Mouse (Mus musculus) hindbrain, embryonic 14.5 days (tissue): ENCODE results near the gene Nrp2. TPM values are rescaled to one million over a fixed set of nuclear protein-coding genes. Genes with fewer than 3 reads are reported as not detected.

Source experiments
- ATAC-seq: fragments of 200-750 bp; cut with Nextera tagmentation; 2 replicates; pipeline ENCODE4 v1.8.0; 2017; ENCODE audit warnings: moderate number of reproducible peaks, mild to moderate bottlenecking, moderate TSS enrichment, moderate library complexity; ENCODE audit not compliant: low FRiP score
- DNase-seq: peaks from one replicate; pipeline ENCODE4 v3.0.0-alpha.2; 2015; ENCODE audit warnings: low spot score
- H3K27ac ChIP-seq: fragments of 300-500 bp; sonication (generic); 2 replicates; pipeline ENCODE4 v1.5.1; 2014; ENCODE audit warnings: mild to moderate bottlenecking, moderate library complexity
- H3K27me3 ChIP-seq: fragments of 300-500 bp; sonication (generic); 2 replicates; pipeline ENCODE4 v1.6.1; 2014; ENCODE audit warnings: mild to moderate bottlenecking, low read length, mixed read lengths; ENCODE audit not compliant: control insufficient read depth, insufficient read depth
- H3K36me3 ChIP-seq: fragments of 300-500 bp; sonication (generic); replicated peaks from 2 replicates; pipeline ENCODE4 v1.6.1; 2014; ENCODE audit not compliant: control insufficient read depth, insufficient read depth
- H3K4me1 ChIP-seq: fragments of 300-500 bp; sonication (generic); replicated peaks from 2 replicates; pipeline ENCODE4 v1.6.1; 2014; ENCODE audit warnings: antibody characterized with exemption, low read length, mixed read lengths; ENCODE audit not compliant: control insufficient read depth, insufficient read depth
- H3K4me2 ChIP-seq: fragments of 300-500 bp; sonication (generic); replicated peaks from 2 replicates; pipeline ENCODE4 v1.6.1; 2014; ENCODE audit warnings: mild to moderate bottlenecking, moderate library complexity
- H3K4me3 ChIP-seq: fragments of 300-500 bp; sonication (generic); replicated peaks from 2 replicates; pipeline ENCODE4 v1.5.1; 2014; ENCODE audit warnings: mild to moderate bottlenecking, low read length
- H3K9ac ChIP-seq: fragments of 300-500 bp; sonication (generic); 2 replicates; pipeline ENCODE4 v1.6.1; 2014
- H3K9me3 ChIP-seq: fragments of 300-500 bp; sonication (generic); 2 replicates; pipeline ENCODE4 v1.6.1; 2016; ENCODE audit warnings: low read length; ENCODE audit not compliant: control insufficient read depth
- WGBS: fragments of 180-500 bp; shearing (Covaris S2); extraction: QIAGEN DNeasy Blood & Tissue Kit; methylation state at CpG from one replicate; pipeline ENCODE4 v1.1.7; 2014; 5-methylcytosine and 5-hydroxymethylcytosine counted together
- polyA plus RNA-seq: library from polyadenylated mRNA; unstranded; fragments of >200 nt; fragmentation: Nextera tagmentation; extraction: Ambion mirVana; gene quantifications from 2 replicates; pipeline ENCODE4 v1.2.1, GENCODE M21; 2014

The Nrp2 gene
- polyA plus RNA-seq, 1 experiment from 2014 or later = 34.5 TPM

- WGBS = 27% methylated on average over 15 of the region's 15 CpGs
- H3K27ac ChIP-seq = peak overlapping the region; percentile 43; the same call in 1 of the 2 replicates
- no peak overlapping the region for H3K4me3 ChIP-seq
- H3K27me3 ChIP-seq = no peaks in the 10 kb centered on the region
- H3K4me1 ChIP-seq = peaks cover 28% of the 10 kb centered on the region
- no peaks in the 10 kb centered on the region for H3K9me3 ChIP-seq
- no peak overlapping the region for H3K9ac ChIP-seq
- ATAC-seq (peak; percentile 66), DNase-seq (peak; percentile 60)
- H3K4me2 ChIP-seq = no peak overlapping the region
- peaks cover 34% of the 10 kb centered on the region for H3K36me3 ChIP-seq
Measured at GRCm38 (mm10) chr1:62751011-62752006, 48.2 kb downstream of the Nrp2 start.

DNA sequence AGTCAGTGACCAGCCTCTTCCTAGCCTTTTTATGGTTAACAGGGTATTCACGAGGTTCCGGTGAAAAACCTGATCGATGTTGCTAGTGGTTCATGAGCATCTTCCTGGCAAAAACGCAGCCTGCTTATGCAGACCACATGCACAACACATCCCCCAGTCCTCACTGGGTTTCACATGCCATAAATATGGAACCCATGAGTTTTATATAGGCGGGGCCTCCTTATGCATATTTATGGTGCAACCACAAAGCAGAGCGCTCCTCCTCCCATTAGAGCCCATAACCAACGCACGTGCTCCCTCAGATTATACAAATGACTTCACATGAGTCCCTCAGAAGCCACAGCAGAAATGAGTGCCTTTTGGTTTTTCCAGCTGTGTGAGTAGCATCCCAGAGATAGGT lies 49.0 kb downstream of the Nrp2 start:
- ATAC-seq = no peak
- no peak overlapping the region for H3K4me2 ChIP-seq
- H3K4me1 ChIP-seq = peaks cover 28% of the 10 kb centered on the region
- no peak overlapping the region for H3K9ac ChIP-seq
- H3K27me3 ChIP-seq = no peaks in the 10 kb centered on the region
- peak overlapping the region; percentile 43; the same call in 1 of the 2 replicates for H3K27ac ChIP-seq
- H3K4me3 ChIP-seq = no peak overlapping the region
- H3K9me3 ChIP-seq = no peaks in the 10 kb centered on the region
- H3K36me3 ChIP-seq = peaks cover 27% of the 10 kb centered on the region
- 47% methylated on average over 8 of the region's 8 CpGs for WGBS
- no peak for DNase-seq

DNA sequence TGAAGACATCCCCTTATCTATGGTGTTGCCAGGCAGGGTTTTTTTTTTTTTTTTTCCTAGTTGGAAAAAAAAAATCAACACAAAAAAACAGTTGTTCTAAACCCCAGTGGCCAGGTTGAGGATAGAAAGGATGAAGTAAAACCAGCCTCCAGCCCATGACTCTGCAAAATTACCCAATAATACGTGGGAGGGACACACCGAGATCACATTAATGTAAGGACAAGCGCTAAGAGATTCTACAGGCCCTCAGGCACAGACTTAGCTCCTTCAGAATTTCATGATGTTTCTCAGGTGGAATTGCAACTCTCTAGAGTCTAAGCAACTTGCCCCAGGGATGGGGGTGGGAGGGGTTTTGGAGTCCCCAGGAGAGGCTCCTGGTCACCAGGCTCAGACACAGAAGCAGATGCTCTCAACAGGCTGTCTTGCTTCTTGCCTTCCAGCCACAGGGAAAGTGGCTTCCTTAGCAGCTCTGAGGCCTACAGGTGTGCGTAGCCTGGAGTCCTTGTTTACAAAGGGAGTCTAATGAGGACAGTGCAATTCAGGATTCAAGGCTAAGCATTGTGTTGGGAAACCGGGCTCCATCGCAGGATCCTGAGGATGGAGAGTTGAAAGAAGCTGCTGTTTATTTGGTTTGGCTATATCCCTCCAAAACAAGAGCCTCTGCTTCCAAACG lies 49.7 kb downstream of the Nrp2 start:
- no peak for DNase-seq
- no peak overlapping the region for H3K4me2 ChIP-seq
- H3K27me3 ChIP-seq = no peaks in the 10 kb centered on the region
- H3K9me3 ChIP-seq = no peaks in the 10 kb centered on the region
- H3K9ac ChIP-seq = no peak overlapping the region
- WGBS = 71% methylated on average over 7 of the region's 7 CpGs
- H3K36me3 ChIP-seq = peaks cover 19% of the 10 kb centered on the region
- no peak for ATAC-seq
- peaks cover 28% of the 10 kb centered on the region for H3K4me1 ChIP-seq
- no peak overlapping the region for H3K4me3 ChIP-seq
- no peak overlapping the region for H3K27ac ChIP-seq

GRCm38 (mm10) chr1:62754066-62754835 lies 51.2 kb downstream of the Nrp2 start:
- Histone ChIP-seq H3K4me3 (no peak overlapping the region), H3K9ac (no peak overlapping the region), H3K36me3 (peaks cover 11% of the 10 kb centered on the region), H3K9me3 (no peaks in the 10 kb centered on the region), H3K4me1 (peaks cover 28% of the 10 kb centered on the region), H3K27me3 (no peaks in the 10 kb centered on the region), H3K27ac (0 out of 2 replicates have a peak overlapping the region, but pooled peaks have one; percentile 0), H3K4me2 (no peak overlapping the region)
- 36% methylated on average over 8 of the region's 8 CpGs for WGBS
- ATAC-seq = no peak
- DNase-seq = no peak

GRCm38 (mm10) chr1:62760086-62760485 lies 57.0 kb downstream of the Nrp2 start:
- no peak for DNase-seq

GRCm38 (mm10) chr1:62760565-62760964 lies 57.5 kb downstream of the Nrp2 start:
- DNase-seq (no peak), ATAC-seq (no peak)
- no peaks in the 10 kb centered on the region for H3K4me1 ChIP-seq
- no peak overlapping the region for H3K27ac ChIP-seq
- H3K36me3 ChIP-seq = peaks cover 46% of the 10 kb centered on the region
- no peak overlapping the region for H3K4me3 ChIP-seq
- H3K27me3 ChIP-seq = no peaks in the 10 kb centered on the region
- WGBS = 79% methylated on average over 17 of the region's 17 CpGs
- H3K9ac ChIP-seq = no peak overlapping the region
- no peak overlapping the region for H3K4me2 ChIP-seq
- H3K9me3 ChIP-seq = no peaks in the 10 kb centered on the region

More at GRCm38 (mm10) chr1:62760086-62760485, 57.0 kb downstream of the Nrp2 start:
- Histone ChIP-seq H3K27ac (no peak overlapping the region), H3K9me3 (no peaks in the 10 kb centered on the region), H3K36me3 (peaks cover 41% of the 10 kb centered on the region), H3K4me1 (no peaks in the 10 kb centered on the region), H3K27me3 (no peaks in the 10 kb centered on the region), H3K4me3 (no peak overlapping the region), H3K4me2 (no peak overlapping the region), H3K9ac (no peak overlapping the region)
- ATAC-seq = no peak
- 62% methylated on average over 5 of the region's 5 CpGs for WGBS

- 94% methylated on average over 4 of the region's 4 CpGs for WGBS
- no peak for DNase-seq
- H3K27ac ChIP-seq = no peak overlapping the region
- ATAC-seq = no peak
- no peak overlapping the region for H3K4me3 ChIP-seq
- H3K36me3 ChIP-seq = peaks cover 67% of the 10 kb centered on the region
- no peak overlapping the region for H3K4me2 ChIP-seq
- H3K27me3 ChIP-seq = no peaks in the 10 kb centered on the region
- H3K9ac ChIP-seq = no peak overlapping the region
- H3K9me3 ChIP-seq = no peaks in the 10 kb centered on the region
- H3K4me1 ChIP-seq = no peaks in the 10 kb centered on the region
Measured at GRCm38 (mm10) chr1:62763779-62764178, 60.7 kb downstream of the Nrp2 start.

- ATAC-seq (no peak), DNase-seq (no peak)
- Histone ChIP-seq H3K27ac (no peak overlapping the region), H3K9ac (no peak overlapping the region), H3K36me3 (peaks cover 74% of the 10 kb centered on the region), H3K27me3 (no peaks in the 10 kb centered on the region), H3K4me3 (no peak overlapping the region), H3K9me3 (no peaks in the 10 kb centered on the region), H3K4me2 (no peak overlapping the region), H3K4me1 (no peaks in the 10 kb centered on the region)
- 74% methylated on average over 7 of the region's 7 CpGs for WGBS
Measured at GRCm38 (mm10) chr1:62765171-62765570, 62.1 kb downstream of the Nrp2 start.

DNA sequence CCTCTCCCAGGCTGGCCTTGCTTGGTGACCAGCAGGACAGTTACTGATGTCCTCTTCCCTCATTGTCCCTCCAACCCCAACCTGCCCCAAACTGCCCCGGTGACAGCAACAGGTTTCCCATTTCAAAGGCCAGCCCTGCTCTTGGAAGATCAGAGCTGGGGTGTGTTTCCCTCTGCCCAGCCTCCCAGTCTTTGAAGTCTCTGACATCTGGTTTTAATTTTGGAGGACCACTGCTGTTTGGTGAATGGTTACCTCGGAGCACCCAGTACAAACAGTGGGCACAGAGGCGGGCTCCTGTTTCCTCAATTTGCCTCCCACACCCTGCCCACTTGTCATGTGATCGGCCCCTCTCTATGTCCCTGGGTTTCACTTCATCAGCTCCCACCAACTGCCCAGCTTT lies 63.7 kb downstream of the Nrp2 start:
- H3K9ac ChIP-seq = no peak overlapping the region
- no peak overlapping the region for H3K4me2 ChIP-seq
- no peaks in the 10 kb centered on the region for H3K4me1 ChIP-seq
- H3K27me3 ChIP-seq = no peaks in the 10 kb centered on the region
- WGBS = 52% methylated on average over 4 of the region's 4 CpGs
- H3K36me3 ChIP-seq = peaks cover 68% of the 10 kb centered on the region
- DNase-seq (no peak), ATAC-seq (no peak)
- H3K27ac ChIP-seq = no peak overlapping the region
- H3K4me3 ChIP-seq = no peak overlapping the region
- H3K9me3 ChIP-seq = no peaks in the 10 kb centered on the region
